Mouse (Mus musculus) forebrain, postnatal 0 days (tissue): ENCODE data around the gene Ulk4. TPM values are rescaled to one million over a fixed set of nuclear protein-coding genes. Genes with fewer than 3 reads are reported as not detected.

Experiments
- ATAC-seq: fragments of 200-750 bp; cut with Nextera tagmentation; 2 replicates; pipeline ENCODE4 v1.8.0; 2017; ENCODE audit warnings: mild to moderate bottlenecking, moderate library complexity
- DNase-seq: peaks from one replicate; pipeline ENCODE4 v3.0.0-alpha.2; 2015
- H3K27ac ChIP-seq: fragments of 300-500 bp; sonication (generic); 2 replicates; pipeline ENCODE4 v1.5.1; 2014; ENCODE audit warnings: low read depth, mild to moderate bottlenecking, antibody characterized with exemption, low read length, moderate library complexity, mixed read lengths
- H3K27me3 ChIP-seq: fragments of 300-500 bp; sonication (generic); 2 replicates; pipeline ENCODE4 v1.6.1; 2014; ENCODE audit warnings: mild to moderate bottlenecking, low read length, mixed read lengths; ENCODE audit not compliant: insufficient read depth
- H3K36me3 ChIP-seq: fragments of 300-500 bp; sonication (generic); 2 replicates; pipeline ENCODE4 v1.6.1; 2014; ENCODE audit warnings: mild to moderate bottlenecking, moderate library complexity; ENCODE audit not compliant: insufficient read depth
- H3K4me1 ChIP-seq: fragments of 300-500 bp; sonication (generic); 2 replicates; pipeline ENCODE4 v1.6.1; 2014; ENCODE audit warnings: antibody characterized with exemption; ENCODE audit not compliant: insufficient read depth
- H3K4me2 ChIP-seq: fragments of 300-500 bp; sonication (generic); 2 replicates; pipeline ENCODE4 v1.6.1; 2014; ENCODE audit warnings: low read depth, mild to moderate bottlenecking, moderate library complexity
- H3K4me3 ChIP-seq: fragments of 300-500 bp; sonication (generic); 2 replicates; pipeline ENCODE4 v1.5.1; 2014; ENCODE audit warnings: low read depth, low read length, mixed read lengths
- H3K9ac ChIP-seq: fragments of 300-500 bp; sonication (generic); 2 replicates; pipeline ENCODE4 v1.6.1; 2014; ENCODE audit warnings: mild to moderate bottlenecking
- H3K9me3 ChIP-seq: fragments of 300-500 bp; sonication (generic); 2 replicates; pipeline ENCODE4 v1.6.1; 2016; ENCODE audit warnings: low read length
- CTCF ChIP-seq: sonication (generic); IDR thresholded peaks from 2 replicates; pipeline ENCODE4 v1.5.1; 2016; ENCODE audit warnings: antibody characterized with exemption, control low read depth, low read depth
- WGBS: fragments of 180-500 bp; shearing (Covaris S2); extraction: QIAGEN DNeasy Blood & Tissue Kit; methylation state at CpG from one replicate; pipeline ENCODE4 v1.1.7; 2014; 5-methylcytosine and 5-hydroxymethylcytosine counted together
- polyA plus RNA-seq: library from polyadenylated mRNA; unstranded; fragments of >200 nt; fragmentation: Nextera tagmentation; extraction: Ambion mirVana; gene quantifications from 2 replicates; pipeline ENCODE4 v1.2.1, GENCODE M21; 2015
- total RNA-seq: library from RNA; depleted of rRNA; stranded (reverse); fragments of >200 nt; gene quantifications from 2 replicates; pipeline ENCODE4 v1.2.3, GENCODE M21; 2014

The Ulk4 gene
- total and polyA plus RNA-seq, 2 experiments from 2014 or later, result 13.3 to 105 TPM

DNA sequence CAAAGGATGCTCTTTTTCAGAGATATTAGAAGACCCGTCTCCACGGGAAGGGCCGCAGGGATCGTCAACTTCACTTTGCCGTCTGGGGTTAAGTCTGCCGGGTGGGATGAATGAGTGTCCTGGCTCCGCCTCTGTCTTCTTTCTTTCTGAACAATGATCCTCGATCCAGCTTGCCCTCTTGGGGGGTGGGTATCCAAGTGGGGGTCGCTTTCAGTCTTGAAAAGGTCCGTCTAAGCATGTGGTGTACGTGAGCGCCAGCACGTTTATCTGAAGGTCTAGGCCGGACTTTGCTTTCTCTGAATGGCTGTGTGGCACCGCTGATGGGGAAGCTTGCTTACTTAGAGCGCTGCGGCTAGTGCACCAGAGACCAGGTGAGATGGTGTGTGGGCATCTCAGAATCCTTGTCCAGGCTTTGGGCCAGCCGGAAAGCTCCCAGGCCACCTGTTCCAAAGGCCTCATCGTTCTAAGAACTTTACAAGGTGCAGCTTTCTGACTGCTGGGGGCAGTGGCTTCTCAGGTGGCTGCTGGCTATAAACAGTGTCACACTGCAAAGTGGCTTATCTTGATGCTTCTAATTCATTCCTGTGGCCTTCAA, 23.1 kb upstream of the Ulk4 start:
- Histone ChIP-seq H3K4me2 (peak overlapping the region; percentile 92), H3K4me3 (peak overlapping the region; percentile 91), H3K27ac (no peak overlapping the region), H3K9ac (peak overlapping the region; percentile 33), H3K4me1 (peaks cover 30% of the 10 kb centered on the region), H3K9me3 (no peaks in the 10 kb centered on the region), H3K36me3 (no peaks in the 10 kb centered on the region), H3K27me3 (no peaks in the 10 kb centered on the region)
- WGBS, result 15% methylated on average over 19 of the region's 19 CpGs
- TF ChIP-seq CTCF, result no peak
- ATAC-seq (no peak), DNase-seq (no peak)

DNA sequence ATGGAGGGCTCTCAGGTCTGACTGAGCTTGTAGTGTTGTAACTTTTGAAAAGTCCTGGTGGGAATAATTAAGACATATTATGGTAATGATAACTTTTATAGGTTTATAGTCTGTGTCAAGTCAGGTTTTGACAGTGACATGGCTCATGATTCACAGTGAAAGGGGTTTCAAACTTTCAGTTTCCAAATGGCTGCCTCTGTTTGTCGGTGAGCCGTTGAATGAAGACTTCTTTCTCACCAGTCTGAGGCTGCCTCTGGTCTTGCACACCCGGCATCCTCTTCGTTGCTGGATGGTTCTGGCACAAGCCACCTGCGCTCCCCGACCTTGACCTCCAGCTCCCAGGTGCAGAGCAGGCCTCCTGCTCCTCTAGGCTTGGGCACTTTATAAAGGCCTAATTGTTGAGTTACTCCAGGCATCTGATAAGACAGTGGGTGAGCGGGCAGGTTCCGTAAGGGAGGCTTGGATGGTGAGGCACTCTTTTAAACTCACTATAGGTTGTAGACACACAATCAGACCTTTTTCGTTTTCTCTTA, 22.3 kb upstream of the Ulk4 start:
- no peak for DNase-seq
- H3K27ac ChIP-seq, result no peak overlapping the region
- peak overlapping the region; percentile 92 for H3K4me2 ChIP-seq
- H3K9me3 ChIP-seq, result no peaks in the 10 kb centered on the region
- peak overlapping the region; percentile 91 for H3K4me3 ChIP-seq
- 0 out of 2 replicates have a peak overlapping the region, but pooled peaks have one; percentile 33 for H3K9ac ChIP-seq
- ATAC-seq, result no peak
- no peaks in the 10 kb centered on the region for H3K27me3 ChIP-seq
- H3K36me3 ChIP-seq, result no peaks in the 10 kb centered on the region
- WGBS, result 41% methylated on average over 9 of the region's 9 CpGs
- no peak for TF ChIP-seq CTCF
- peaks cover 30% of the 10 kb centered on the region for H3K4me1 ChIP-seq

DNA sequence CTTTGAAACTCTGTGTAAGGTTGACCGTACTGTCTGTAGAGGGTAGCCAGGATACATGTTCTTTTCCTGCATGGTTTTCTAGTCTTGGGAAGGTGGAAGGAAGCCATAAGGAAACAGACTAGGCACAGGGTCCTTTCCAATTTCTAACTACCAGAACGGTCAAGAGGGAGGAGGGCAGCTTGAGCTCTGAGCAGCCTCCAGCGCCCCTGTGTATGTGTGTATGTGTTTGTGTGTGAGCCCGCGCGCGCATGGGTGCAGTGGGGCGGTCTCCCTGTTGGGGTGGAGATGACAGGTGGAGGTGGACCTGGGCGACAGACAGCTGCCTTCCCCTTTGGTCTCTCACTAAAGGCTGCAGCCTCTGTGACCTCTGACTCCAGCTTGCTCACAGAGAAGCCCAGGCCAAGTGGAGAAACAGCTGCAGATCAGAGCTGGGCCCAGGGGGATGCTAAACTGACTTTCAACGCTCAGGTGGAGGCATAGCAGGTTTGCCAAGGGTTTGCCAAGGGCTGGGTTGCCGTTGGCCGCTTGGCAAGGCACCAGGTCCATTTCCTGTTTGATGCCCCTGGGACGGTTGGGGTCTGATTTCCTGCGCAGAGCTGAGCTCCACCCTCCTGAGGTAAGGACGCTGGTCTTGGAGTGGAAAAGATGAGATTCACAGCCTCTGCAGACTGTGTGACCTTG, 21.6 kb upstream of the Ulk4 start:
- H3K4me3 ChIP-seq, result peak overlapping the region; percentile 91
- H3K36me3 ChIP-seq, result no peaks in the 10 kb centered on the region
- peak overlapping the region; percentile 92 for H3K4me2 ChIP-seq
- H3K27ac ChIP-seq, result 0 out of 2 replicates have a peak overlapping the region, but pooled peaks have one; percentile 67
- ATAC-seq, result no peak
- 20% methylated on average over 15 of the region's 15 CpGs for WGBS
- no peaks in the 10 kb centered on the region for H3K9me3 ChIP-seq
- DNase-seq, result no peak
- TF ChIP-seq CTCF, result no peak
- no peaks in the 10 kb centered on the region for H3K27me3 ChIP-seq
- peak overlapping the region; percentile 88 for H3K9ac ChIP-seq
- peaks cover 27% of the 10 kb centered on the region for H3K4me1 ChIP-seq

DNA sequence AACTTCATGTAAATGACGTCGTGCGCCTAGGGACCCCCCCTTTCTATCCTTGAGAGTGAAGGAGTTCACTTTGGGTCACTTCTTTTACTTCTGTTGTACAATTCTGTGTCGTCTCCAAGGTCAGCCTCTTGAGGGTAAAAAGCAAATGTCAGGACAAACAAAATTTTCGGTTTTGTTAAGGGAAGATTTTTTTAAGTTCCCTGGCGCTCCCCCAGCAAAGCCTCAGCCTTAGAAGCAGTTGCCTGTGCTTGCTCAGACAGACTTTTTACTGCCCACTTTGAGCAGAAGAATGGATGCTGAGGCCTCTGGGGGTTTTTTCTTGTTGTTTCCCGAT, 21.0 kb upstream of the Ulk4 start:
- H3K4me1 ChIP-seq, result peaks cover 27% of the 10 kb centered on the region
- H3K27ac ChIP-seq, result peak overlapping the region; percentile 67
- TF ChIP-seq CTCF, result no peak
- ATAC-seq (no peak), DNase-seq (peak; percentile 45)
- 2% methylated on average over 7 of the region's 7 CpGs for WGBS
- no peaks in the 10 kb centered on the region for H3K27me3 ChIP-seq
- H3K4me2 ChIP-seq, result peak overlapping the region; percentile 92
- no peaks in the 10 kb centered on the region for H3K9me3 ChIP-seq
- H3K36me3 ChIP-seq, result no peaks in the 10 kb centered on the region
- peak overlapping the region; percentile 88 for H3K9ac ChIP-seq
- H3K4me3 ChIP-seq, result peak overlapping the region; percentile 91

DNA sequence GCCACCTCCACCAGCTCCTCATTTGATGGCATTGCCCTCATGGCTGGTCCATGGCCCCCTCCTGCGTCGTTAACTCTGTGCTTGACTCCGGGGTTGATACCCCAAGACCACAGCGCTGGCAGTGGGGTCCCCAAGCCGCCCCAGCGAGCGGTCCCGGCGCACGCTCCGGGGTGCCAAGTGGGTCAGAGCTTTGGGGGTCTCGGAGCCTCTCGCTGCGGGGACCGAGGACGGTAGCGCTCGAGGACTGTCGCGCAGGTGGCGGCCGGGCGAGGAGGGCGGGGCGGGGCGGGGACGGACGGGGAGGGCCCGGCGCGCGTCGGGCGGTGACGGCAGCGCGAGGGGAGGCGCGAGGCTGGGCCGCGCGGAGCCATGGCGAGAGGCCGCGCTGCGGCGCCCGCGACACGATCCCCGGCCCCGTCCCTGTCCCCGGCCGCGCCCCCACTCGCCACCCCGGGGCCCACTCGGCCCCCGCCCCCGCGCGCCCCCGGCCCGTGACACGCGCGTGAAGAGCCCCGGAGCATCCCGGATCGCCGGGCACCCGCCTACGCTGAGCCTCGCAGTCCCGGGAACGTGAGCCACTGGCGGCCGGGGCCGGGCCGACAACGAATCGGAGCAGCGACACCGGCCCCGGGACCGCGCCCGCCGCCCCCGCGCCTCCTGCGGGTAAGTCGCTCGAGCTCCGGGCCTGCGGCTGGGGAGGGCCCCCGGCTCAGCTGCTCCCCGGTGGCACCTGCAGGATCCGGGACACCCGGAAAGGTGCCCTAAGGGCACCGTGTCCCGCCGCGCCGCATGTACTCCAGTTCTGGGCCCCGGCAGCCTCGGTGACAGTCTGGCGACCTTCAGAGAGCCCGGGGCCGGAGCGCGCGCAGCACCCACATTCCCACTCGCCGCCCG, 20.4 kb upstream of the Ulk4 start, which contains the start of gene Trak1:
TSS of gene Trak1 (plus strand) at position 332 of the 894 bp plus-strand sequence.
- Histone ChIP-seq H3K4me3 (peak within 1 kb of the TSS; percentile 91), H3K36me3 (no peaks in the 10 kb centered on the region), H3K4me2 (peak within 1 kb of the TSS; percentile 92), H3K27me3 (no peaks in the 10 kb centered on the region), H3K27ac (peak within 1 kb of the TSS; percentile 67), H3K9ac (peak within 1 kb of the TSS; percentile 88), H3K9me3 (no peaks in the 10 kb centered on the region), H3K4me1 (peaks cover 27% of the 10 kb centered on the region)
- 2% methylated on average over 99 of the region's 116 CpGs for WGBS
- ATAC-seq (peak; percentile 90), DNase-seq (peak; percentile 72)
- no peak for TF ChIP-seq CTCF

DNA sequence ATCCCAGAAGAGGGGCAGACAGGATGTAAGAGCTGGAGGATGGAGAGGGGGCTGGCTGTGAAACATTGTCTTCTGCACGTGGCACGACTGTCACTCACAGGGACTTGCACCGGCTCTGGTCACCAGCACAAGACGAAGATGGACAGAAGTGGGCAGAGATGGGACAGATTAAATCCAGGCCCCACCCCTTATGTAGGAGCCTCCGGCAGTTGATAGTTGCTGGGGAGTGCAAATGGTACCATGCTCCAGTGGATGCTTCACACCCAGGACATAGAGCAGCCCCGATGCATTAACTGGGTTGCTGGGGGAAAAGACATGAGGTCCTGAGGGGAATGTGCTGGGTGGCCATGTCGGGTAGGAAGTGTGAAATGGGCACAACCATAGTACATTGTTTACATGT, 18.2 kb upstream of the Ulk4 start:
- Histone ChIP-seq H3K9ac (no peak overlapping the region), H3K4me2 (no peak overlapping the region), H3K36me3 (no peaks in the 10 kb centered on the region), H3K4me1 (peaks cover 20% of the 10 kb centered on the region), H3K27ac (no peak overlapping the region), H3K27me3 (no peaks in the 10 kb centered on the region), H3K9me3 (no peaks in the 10 kb centered on the region), H3K4me3 (no peak overlapping the region)
- ATAC-seq (no peak), DNase-seq (no peak)
- no peak for TF ChIP-seq CTCF
- WGBS, result 81% methylated on average over 7 of the region's 7 CpGs
